In genomic region chr8:126157452-126158185, GRCm38 (mm10) we compare ENCODE assay signal across 10 mouse cellular contexts.
DNase-seq lines count a peak whose midpoint lies in the region; ATAC-seq and TF ChIP-seq lines count a peak whose summit lies in the region.
"Had no signal": no experiment of that assay in that cellular context is flagged by ENCODE, and none has a peak within 500 bp of the region (broad histone marks: within the 10 kb centered on the region; RNA-seq: fewer than 3 reads in every experiment).

No protein-coding gene starts in this region.

- 64% methylated on average over 8 of the region's 8 CpGs for WGBS in forebrain, postnatal 0 days
- WGBS in forebrain, embryonic 16.5 days = 66% methylated on average over 8 of the region's 8 CpGs
- WGBS in neural tube, embryonic 15.5 days = 70% methylated on average over 8 of the region's 8 CpGs

- intact Hi-C loops in gastrocnemius, postnatal 36 days (cut with DNase I) = no loop called here

- no peak for ATAC-seq in forebrain, postnatal 0 days
- no peak for ATAC-seq in forebrain, embryonic 16.5 days
- no peak for ATAC-seq in inflammation-experienced regulatory T-cells, adult 6 months
- no peak for ATAC-seq in neural tube, embryonic 15.5 days (ENCODE audit: low FRiP score)

- no peaks in the 10 kb centered on the region for H3K36me3 ChIP-seq in forebrain, postnatal 0 days (ENCODE audit: insufficient read depth)
- H3K36me3 ChIP-seq in forebrain, embryonic 16.5 days (ENCODE audit: control insufficient read depth, insufficient read depth) = no peaks in the 10 kb centered on the region
- H3K36me3 ChIP-seq in neural tube, embryonic 15.5 days = no peaks in the 10 kb centered on the region
- H3K36me3 ChIP-seq: G1E; heart, embryonic 13.5 days had no signal

- DNase-seq in forebrain, postnatal 0 days = no peak
- DNase-seq in thymus, postnatal 25 days = peak; percentile 3
- DNase-seq in thymus, postnatal 0 days (ENCODE audit: low spot score) = no peak
- DNase-seq in gastrocnemius, postnatal 36 days = peak; percentile 33 to 52
- peak; percentile 43 for DNase-seq in retina, postnatal 1 day

- no peak overlapping the region for H3K4me3 ChIP-seq in forebrain, postnatal 0 days (ENCODE audit: low read depth, low read length)
- no peak overlapping the region for H3K4me3 ChIP-seq in forebrain, embryonic 16.5 days (replicated peaks; ENCODE audit: low read length)
- H3K4me3 ChIP-seq in neural tube, embryonic 15.5 days (replicated peaks) = no peak overlapping the region
- H3K4me3 ChIP-seq: heart, embryonic 13.5 days had no signal

- H3K9me3 ChIP-seq in forebrain, postnatal 0 days (ENCODE audit: low read length) = no peaks in the 10 kb centered on the region
- no peaks in the 10 kb centered on the region for H3K9me3 ChIP-seq in forebrain, embryonic 16.5 days (ENCODE audit: control insufficient read depth, low read length)
- no peaks in the 10 kb centered on the region for H3K9me3 ChIP-seq in neural tube, embryonic 15.5 days (replicated peaks)
- H3K9me3 ChIP-seq: heart, embryonic 13.5 days had no signal

- H3K4me2 ChIP-seq in forebrain, postnatal 0 days (ENCODE audit: low read depth) = no peak overlapping the region
- H3K4me2 ChIP-seq in forebrain, embryonic 16.5 days (ENCODE audit: low read length) = no peak overlapping the region
- H3K4me2 ChIP-seq in neural tube, embryonic 15.5 days = no peak overlapping the region
- H3K4me2 ChIP-seq: heart, embryonic 13.5 days had no signal

- H3K27me3 ChIP-seq in forebrain, postnatal 0 days (ENCODE audit: insufficient read depth, low read length) = no peaks in the 10 kb centered on the region
- no peaks in the 10 kb centered on the region for H3K27me3 ChIP-seq in forebrain, embryonic 16.5 days (replicated peaks; ENCODE audit: control insufficient read depth, insufficient read depth, low read length)
- no peaks in the 10 kb centered on the region for H3K27me3 ChIP-seq in neural tube, embryonic 15.5 days (replicated peaks)

- no peaks in the 10 kb centered on the region for H3K4me1 ChIP-seq in forebrain, postnatal 0 days (ENCODE audit: insufficient read depth)
- peaks cover 5% of the 10 kb centered on the region for H3K4me1 ChIP-seq in forebrain, embryonic 16.5 days (replicated peaks; ENCODE audit: control insufficient read depth, insufficient read depth, low read length)
- H3K4me1 ChIP-seq in neural tube, embryonic 15.5 days = peaks cover 8% of the 10 kb centered on the region

- H3K9ac ChIP-seq in forebrain, postnatal 0 days = no peak overlapping the region
- no peak overlapping the region for H3K9ac ChIP-seq in forebrain, embryonic 16.5 days (replicated peaks; ENCODE audit: low read depth, low read length)
- H3K9ac ChIP-seq in neural tube, embryonic 15.5 days (replicated peaks) = no peak overlapping the region
- H3K9ac ChIP-seq: heart, embryonic 13.5 days had no signal

- no peak overlapping the region for H3K27ac ChIP-seq in forebrain, postnatal 0 days (ENCODE audit: low read depth, low read length)
- H3K27ac ChIP-seq in forebrain, embryonic 16.5 days (ENCODE audit: low read length) = no peak overlapping the region
- H3K27ac ChIP-seq in neural tube, embryonic 15.5 days (replicated peaks) = no peak overlapping the region
- H3K27ac ChIP-seq: heart, embryonic 13.5 days had no signal

- peak; percentile 38 for TF ChIP-seq CTCF in forebrain, postnatal 0 days (IDR thresholded peaks at IDR 0.05; ENCODE audit: low read depth)

Comparison
In these comparisons a context has a peak if more than half of its experiments do, and no peak if none do; other contexts are left out.
1. DNase-seq: peak in thymus, postnatal 25 days (single experiment), gastrocnemius, postnatal 36 days (2 of 2) and retina, postnatal 1 day (single experiment); none in forebrain, postnatal 0 days (single experiment) and thymus, postnatal 0 days (single experiment).